Comparison of ENCODE assay signal across 21 mouse cellular contexts in genomic region chr5:100392436-100392955, GRCm38 (mm10).
"Had no signal": no experiment of that assay in that cellular context is flagged by ENCODE, and none has a peak within 500 bp of the region (broad histone marks: within the 10 kb centered on the region; RNA-seq: fewer than 3 reads in every experiment).

No protein-coding gene starts in this region.

- H3K27ac ChIP-seq: lung, embryonic 15.5 days; macrophage; midbrain, embryonic 12.5 days; neural tube, embryonic 13.5 days; neural tube, embryonic 15.5 days had no signal

- H3K4me1 ChIP-seq: lung, embryonic 15.5 days; midbrain, embryonic 12.5 days; neural tube, embryonic 13.5 days; neural tube, embryonic 15.5 days had no signal

- DNase-seq: lung, adult 2 months; lung, postnatal 14 days; lung, postnatal 36 days; midbrain, embryonic 14.5 days; retina, postnatal 1 day; right cerebral cortex, adult 18-20 months; right cerebral cortex, postnatal 25 days; right cerebral cortex, postnatal 4 days; spleen, adult 18-20 months; thymus, adult 2 months; thymus, postnatal 25 days; thymus, postnatal 4 days had no signal

- ATAC-seq: lung, postnatal 0 days; midbrain, embryonic 16.5 days had no signal

- H3K4me3 ChIP-seq: lung, embryonic 15.5 days; megakaryocyte, embryonic 14.5 days; midbrain, embryonic 12.5 days; myocyte; neural tube, embryonic 13.5 days; neural tube, embryonic 15.5 days had no signal

- H3K4me2 ChIP-seq: lung, embryonic 15.5 days; midbrain, embryonic 12.5 days; neural tube, embryonic 13.5 days; neural tube, embryonic 15.5 days had no signal

- H3K9me3 ChIP-seq: lung, embryonic 15.5 days; megakaryocyte, embryonic 14.5 days; midbrain, embryonic 12.5 days; neural tube, embryonic 13.5 days; neural tube, embryonic 15.5 days had no signal

- H3K27me3 ChIP-seq: lung, embryonic 15.5 days; megakaryocyte, embryonic 14.5 days; midbrain, embryonic 12.5 days; neural tube, embryonic 13.5 days; neural tube, embryonic 15.5 days had no signal

- H3K9ac ChIP-seq: lung, embryonic 15.5 days; midbrain, embryonic 12.5 days; neural tube, embryonic 13.5 days; neural tube, embryonic 15.5 days had no signal
